Mouse (Mus musculus): ENCODE data around the gene Fam104a. TPM values are rescaled to one million over a fixed set of nuclear protein-coding genes. Genes with fewer than 3 reads are reported as not detected.

Fam104a gene
- polyA plus RNA-seq, 2 experiments, result 25.0 to 44.5 TPM

DNA sequence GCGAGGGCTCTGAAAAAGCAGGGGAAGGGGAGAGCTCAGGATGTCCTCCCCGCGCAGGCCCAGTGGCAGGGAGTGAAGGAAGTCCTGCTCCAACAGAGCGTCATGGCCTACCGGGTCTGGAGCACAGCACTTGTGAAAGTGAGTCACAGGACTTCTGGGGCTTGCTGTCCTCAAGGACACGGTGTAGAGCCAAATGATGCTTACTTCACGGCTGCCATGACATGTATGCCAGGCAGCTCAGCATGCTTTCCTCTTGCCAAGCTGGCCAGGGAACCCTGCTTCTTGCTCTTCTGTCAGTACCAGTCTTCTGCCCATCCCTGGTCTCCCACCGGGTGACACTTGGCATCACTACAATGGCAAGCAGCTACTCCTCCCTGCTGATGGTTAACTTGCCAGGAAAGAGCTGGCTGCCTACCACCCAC lies 27.4 kb downstream of the Fam104a start:
- ATAC-seq (ENCODE audit: insufficient read depth), result no peak
- H3K4me2 ChIP-seq (ENCODE audit: low read depth), result no peak overlapping the region
- H3K4me3 ChIP-seq (ENCODE audit: insufficient read depth in 1 of 2, low read depth in 2 of 2, low read length in 2 of 2), result no peak overlapping the region
- H3K36me3 ChIP-seq (replicated peaks; ENCODE audit: control insufficient read depth, insufficient read depth, low read depth), result peaks cover 97% of the 10 kb centered on the region
- no peak for TF ChIP-seq EP300 (IDR thresholded peaks at IDR 0.05; ENCODE audit: low read depth)
- DNase-seq (ENCODE audit: low read depth in 3 of 3, low spot score in 3 of 3), result no peak
- H3K9ac ChIP-seq (replicated peaks), result no peak overlapping the region
- 85% methylated on average over 8 of the region's 8 CpGs for WGBS (ENCODE audit: insufficient replicate concordance)
- H3K4me1 ChIP-seq (replicated peaks; ENCODE audit: control insufficient read depth in 2 of 2, insufficient read depth in 2 of 2, low read length in 1 of 2), result peaks cover 2 to 3% of the 10 kb centered on the region in 2 experiments; a peak in 3 of 4 replicates
- no peak overlapping the region for H3K27ac ChIP-seq
- no peaks in the 10 kb centered on the region for H3K27me3 ChIP-seq (ENCODE audit: control insufficient read depth, insufficient read depth, low read length)
- H3K9me3 ChIP-seq (ENCODE audit: control insufficient read depth, low read length), result no peaks in the 10 kb centered on the region

GRCm38 (mm10) chr11:113654561-113655270 lies 29.2 kb downstream of the Fam104a start:
- no peak overlapping the region for H3K4me3 ChIP-seq (ENCODE audit: insufficient read depth in 1 of 2, low read depth in 2 of 2, low read length in 2 of 2)
- no peak overlapping the region for H3K9ac ChIP-seq (replicated peaks)
- ATAC-seq (ENCODE audit: insufficient read depth) (no peak), DNase-seq (ENCODE audit: low read depth in 3 of 3, low spot score in 3 of 3) (no peak)
- H3K4me1 ChIP-seq (replicated peaks; ENCODE audit: control insufficient read depth in 2 of 2, insufficient read depth in 2 of 2, low read length in 1 of 2), result peaks cover 16% of the 10 kb centered on the region in 2 experiments
- no peak overlapping the region for H3K27ac ChIP-seq
- TF ChIP-seq EP300 (IDR thresholded peaks at IDR 0.05; ENCODE audit: low read depth) (no peak), CTCF (IDR thresholded peaks at IDR 0.05; ENCODE audit: low read depth) (no peak)
- peaks cover 80% of the 10 kb centered on the region for H3K36me3 ChIP-seq (replicated peaks; ENCODE audit: control insufficient read depth, insufficient read depth, low read depth)
- H3K27me3 ChIP-seq (ENCODE audit: control insufficient read depth, insufficient read depth, low read length), result no peaks in the 10 kb centered on the region
- no peaks in the 10 kb centered on the region for H3K9me3 ChIP-seq (ENCODE audit: control insufficient read depth, low read length)
- WGBS (ENCODE audit: insufficient replicate concordance), result 85% methylated on average over 18 of the region's 18 CpGs
- H3K4me2 ChIP-seq (ENCODE audit: low read depth), result no peak overlapping the region

GRCm38 (mm10) chr11:113654105-113654504 lies 29.9 kb downstream of the Fam104a start:
- H3K9ac ChIP-seq (replicated peaks), result no peak overlapping the region
- H3K36me3 ChIP-seq (replicated peaks; ENCODE audit: control insufficient read depth, insufficient read depth, low read depth), result peaks cover 74% of the 10 kb centered on the region
- DNase-seq (ENCODE audit: low read depth in 3 of 3, low spot score in 3 of 3) (no peak), ATAC-seq (ENCODE audit: insufficient read depth) (no peak)
- peaks cover 16% of the 10 kb centered on the region in 2 experiments for H3K4me1 ChIP-seq (replicated peaks; ENCODE audit: control insufficient read depth in 2 of 2, insufficient read depth in 2 of 2, low read length in 1 of 2)
- WGBS (ENCODE audit: insufficient replicate concordance), result 92% methylated on average over 15 of the region's 15 CpGs
- no peaks in the 10 kb centered on the region for H3K9me3 ChIP-seq (ENCODE audit: control insufficient read depth, low read length)
- H3K27me3 ChIP-seq (ENCODE audit: control insufficient read depth, insufficient read depth, low read length), result no peaks in the 10 kb centered on the region
- H3K4me2 ChIP-seq (ENCODE audit: low read depth), result no peak overlapping the region
- no peak for TF ChIP-seq CTCF (IDR thresholded peaks at IDR 0.05; ENCODE audit: low read depth)
- TF ChIP-seq EP300 (IDR thresholded peaks at IDR 0.05; ENCODE audit: low read depth), result no peak
- H3K4me3 ChIP-seq (ENCODE audit: insufficient read depth in 1 of 2, low read depth in 2 of 2, low read length in 2 of 2), result no peak overlapping the region
- no peak overlapping the region for H3K27ac ChIP-seq

- Histone ChIP-seq H3K36me3 (replicated peaks; ENCODE audit: control insufficient read depth, insufficient read depth, low read depth) (peaks cover 59% of the 10 kb centered on the region), H3K27ac (no peak overlapping the region), H3K9me3 (ENCODE audit: control insufficient read depth, low read length) (no peaks in the 10 kb centered on the region), H3K4me3 (ENCODE audit: insufficient read depth in 1 of 2, low read depth in 2 of 2, low read length in 2 of 2) (no peak overlapping the region), H3K4me2 (ENCODE audit: low read depth) (no peak overlapping the region), H3K9ac (replicated peaks) (no peak overlapping the region), H3K4me1 (replicated peaks; ENCODE audit: control insufficient read depth in 2 of 2, insufficient read depth in 2 of 2, low read length in 1 of 2) (peaks cover 24 to 27% of the 10 kb centered on the region in 2 experiments), H3K27me3 (ENCODE audit: control insufficient read depth, insufficient read depth, low read length) (no peaks in the 10 kb centered on the region)
- WGBS (ENCODE audit: insufficient replicate concordance), result 88% methylated on average over 6 of the region's 6 CpGs
- ATAC-seq (ENCODE audit: insufficient read depth) (no peak), DNase-seq (ENCODE audit: low read depth in 3 of 3, low spot score in 3 of 3) (no peak)
- TF ChIP-seq EP300 (IDR thresholded peaks at IDR 0.05; ENCODE audit: low read depth) (no peak), CTCF (IDR thresholded peaks at IDR 0.05; ENCODE audit: low read depth) (no peak)
Observed at GRCm38 (mm10) chr11:113652516-113652915, 31.4 kb downstream of the Fam104a start.

GRCm38 (mm10) chr11:113651907-113652273 lies 32.1 kb downstream of the Fam104a start:
- Histone ChIP-seq H3K27ac (peak overlapping the region; percentile 80), H3K9ac (replicated peaks) (no peak overlapping the region), H3K4me3 (ENCODE audit: insufficient read depth in 1 of 2, low read depth in 2 of 2, low read length in 2 of 2) (no peak overlapping the region), H3K4me2 (ENCODE audit: low read depth) (peak overlapping the region; percentile 15; the same call in 1 of the 2 replicates), H3K36me3 (replicated peaks; ENCODE audit: control insufficient read depth, insufficient read depth, low read depth) (peaks cover 52% of the 10 kb centered on the region), H3K4me1 (replicated peaks; ENCODE audit: control insufficient read depth in 2 of 2, insufficient read depth in 2 of 2, low read length in 1 of 2) (peaks cover 24 to 27% of the 10 kb centered on the region in 2 experiments), H3K9me3 (ENCODE audit: control insufficient read depth, low read length) (no peaks in the 10 kb centered on the region), H3K27me3 (ENCODE audit: control insufficient read depth, insufficient read depth, low read length) (no peaks in the 10 kb centered on the region)
- ATAC-seq (ENCODE audit: insufficient read depth), result no peak
- WGBS (ENCODE audit: insufficient replicate concordance), result 62% methylated on average over 8 of the region's 8 CpGs
- TF ChIP-seq CTCF (IDR thresholded peaks at IDR 0.05; ENCODE audit: low read depth), result peak; percentile 63
- TF ChIP-seq EP300 (IDR thresholded peaks at IDR 0.05; ENCODE audit: low read depth), result no peak
- no peak for DNase-seq (ENCODE audit: low read depth in 3 of 3, low spot score in 3 of 3)
